In the genomic region with DNA sequence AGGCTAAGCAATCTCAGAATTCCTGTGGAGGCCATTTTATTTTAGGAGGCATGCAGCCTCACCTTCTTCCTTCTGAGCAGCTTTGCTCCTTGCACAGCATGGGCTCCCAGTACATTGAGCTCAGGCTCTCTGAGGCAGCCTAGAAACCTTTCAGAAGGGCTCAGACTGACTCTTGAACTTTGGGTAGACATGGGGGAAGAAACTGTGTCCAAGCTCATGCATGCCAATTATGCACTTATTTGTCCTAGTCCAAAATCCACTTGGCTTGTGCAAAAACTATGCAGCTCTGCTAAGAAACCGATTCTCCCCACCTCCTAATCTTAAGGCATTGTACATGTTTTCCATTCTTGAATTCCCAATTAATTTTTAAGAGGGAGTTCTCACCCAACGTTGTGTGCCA, we compare ENCODE assay signal across 18 mouse cellular contexts.
"Had no signal": no experiment of that assay in that cellular context is flagged by ENCODE, and none has a peak within 500 bp of the region (broad histone marks: within the 10 kb centered on the region; RNA-seq: fewer than 3 reads in every experiment).

No protein-coding gene starts in this region.

- ATAC-seq: midbrain, embryonic 16.5 days had no signal

- H3K27ac ChIP-seq: midbrain, embryonic 10.5 days; midbrain, embryonic 12.5 days; neural tube, embryonic 13.5 days; neural tube, embryonic 15.5 days had no signal

- H3K4me2 ChIP-seq: lung, embryonic 14.5 days; midbrain, embryonic 12.5 days; neural tube, embryonic 13.5 days; neural tube, embryonic 15.5 days had no signal

- H3K9me3 ChIP-seq: midbrain, embryonic 10.5 days; midbrain, embryonic 12.5 days; neural tube, embryonic 13.5 days; neural tube, embryonic 15.5 days had no signal

- H3K4me3 ChIP-seq: midbrain, embryonic 10.5 days; midbrain, embryonic 12.5 days; myocyte; neural tube, embryonic 13.5 days; neural tube, embryonic 15.5 days had no signal

- H3K36me3 ChIP-seq: midbrain, embryonic 10.5 days; midbrain, embryonic 12.5 days; neural tube, embryonic 13.5 days; neural tube, embryonic 15.5 days had no signal

- H3K4me1 ChIP-seq: midbrain, embryonic 10.5 days; midbrain, embryonic 12.5 days; neural tube, embryonic 13.5 days; neural tube, embryonic 15.5 days had no signal

- DNase-seq: lung, embryonic 14.5 days; lung, postnatal 10 days; lung, postnatal 4 days; midbrain, embryonic 14.5 days; retina, postnatal 1 day; right cerebral cortex, adult 18-20 months; right cerebral cortex, postnatal 25 days; right cerebral cortex, postnatal 4 days; spleen, adult 18-20 months; thymus, adult 18-20 months; thymus, postnatal 14 days; thymus, postnatal 36 days had no signal

- H3K27me3 ChIP-seq: midbrain, embryonic 12.5 days; neural tube, embryonic 13.5 days; neural tube, embryonic 15.5 days had no signal

- H3K9ac ChIP-seq: lung, embryonic 14.5 days; midbrain, embryonic 12.5 days; neural tube, embryonic 13.5 days; neural tube, embryonic 15.5 days had no signal
